Mouse (Mus musculus) regulatory T cell (primary cell): Measurements from ENCODE around the gene Pkp3.

ENCODE experiments used
- in situ Hi-C: fragments of 300-600 bp; cut with MboI, MseI; formaldehyde crosslinking; loops from one replicate; pipeline ENCODE4 v1.15.1; 2025; ENCODE audit warnings: high pct_unique_total_duplicates

The Pkp3 gene

DNA sequence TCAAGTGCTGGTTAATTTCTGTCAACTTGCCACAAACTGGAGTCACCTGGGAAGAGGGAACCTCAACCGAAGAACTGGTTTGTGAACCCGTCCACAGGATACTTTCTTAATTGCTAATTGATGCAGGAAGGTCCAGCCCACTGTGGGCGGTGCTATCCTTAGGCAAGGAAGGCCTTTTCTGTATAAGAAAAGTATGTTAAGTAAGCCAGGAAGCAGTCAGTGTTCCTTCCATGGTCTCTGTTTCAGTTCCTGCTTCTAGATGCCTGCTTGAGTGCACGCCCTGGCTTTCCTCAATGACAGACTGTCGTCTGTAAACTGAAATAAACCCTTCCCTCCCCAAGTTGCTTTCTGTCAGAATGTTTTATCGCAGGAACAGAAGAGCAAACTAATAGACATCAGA is 21.0 kb upstream of the Pkp3 start:
- in situ Hi-C loops = no loop called here

DNA sequence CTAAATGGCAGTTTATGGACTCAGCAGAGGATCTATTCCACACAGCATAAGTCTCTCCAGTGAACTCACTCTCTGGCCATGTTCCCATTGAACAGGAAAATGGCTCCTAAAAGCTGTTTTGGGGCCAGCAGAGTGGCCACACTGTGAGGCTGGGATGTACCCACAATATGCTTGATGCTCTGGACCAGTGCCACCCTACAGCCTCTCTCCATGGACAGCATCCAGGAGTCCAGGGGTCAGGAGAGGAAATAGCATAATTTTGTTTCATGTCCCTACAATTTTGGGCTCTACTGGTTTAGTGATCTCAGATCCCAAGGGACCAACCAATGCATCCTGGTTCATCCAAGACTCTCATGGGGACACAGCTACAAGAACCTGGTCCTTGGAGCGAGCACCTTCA is 20.5 kb upstream of the Pkp3 start:
- in situ Hi-C loops = no loop called here

GRCm38 (mm10) chr7:141058601-141059341 is 19.2 kb upstream of the Pkp3 start:
- in situ Hi-C loops = no loop called here

DNA sequence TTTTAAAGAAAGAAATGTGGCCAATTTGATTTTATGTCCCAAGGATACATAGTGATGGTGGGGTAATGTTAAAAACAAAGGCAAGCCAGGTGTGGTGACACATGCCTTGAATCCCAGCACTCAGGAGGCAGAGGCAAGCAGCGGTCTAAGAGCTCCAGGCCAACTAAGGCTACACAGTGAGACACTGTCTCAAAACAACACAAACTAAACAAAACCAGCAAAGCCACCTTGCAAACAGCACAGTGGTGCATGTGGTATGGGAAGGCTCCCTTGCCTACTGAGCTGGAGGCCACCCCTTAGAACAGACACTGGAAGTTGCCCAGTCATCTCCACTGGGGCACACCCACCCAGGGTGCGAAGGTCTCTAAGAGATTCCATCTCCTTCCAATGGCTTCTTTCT is 18.1 kb upstream of the Pkp3 start:
- in situ Hi-C loops = no loop called here

DNA sequence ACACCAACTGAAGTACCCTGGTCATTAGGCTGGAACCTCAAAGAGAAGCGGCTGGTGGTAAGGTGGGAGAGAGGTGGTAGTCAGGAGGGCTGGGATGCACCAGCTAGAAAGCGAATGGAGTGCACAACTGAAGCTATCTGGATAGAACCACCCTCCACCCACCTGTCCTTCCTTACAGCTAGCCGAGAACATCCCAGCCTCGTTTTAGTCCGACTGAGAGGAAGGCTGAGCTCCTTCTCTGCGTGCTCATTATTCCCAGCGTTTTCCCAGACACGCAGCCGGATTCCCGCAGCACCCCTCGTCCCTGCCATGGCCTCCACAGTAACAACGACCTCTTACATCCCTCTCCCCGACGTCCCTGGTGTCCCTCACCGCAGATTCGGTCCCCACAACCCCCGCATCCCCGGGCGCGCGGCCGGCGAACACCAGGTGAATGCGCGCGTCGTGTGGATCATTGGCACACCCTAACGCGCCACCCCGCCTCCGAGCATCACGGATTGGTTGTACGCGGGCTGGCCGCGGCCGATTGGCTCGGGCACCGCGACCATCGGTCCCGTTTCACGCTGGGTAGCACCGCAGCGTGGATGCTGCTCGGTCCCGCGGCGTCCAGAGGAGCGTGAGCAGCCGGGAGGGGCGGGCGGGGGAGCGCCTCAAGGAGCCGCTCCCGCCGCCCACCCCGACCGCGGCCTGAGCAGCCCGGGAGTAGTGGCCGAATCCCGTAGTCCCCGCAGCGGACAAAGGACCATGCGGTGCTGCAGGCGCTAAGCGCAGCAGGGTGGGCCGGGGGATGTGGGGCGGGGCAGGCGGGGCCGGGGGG is 17.4 kb upstream of the Pkp3 start, which contains the start of gene B4galnt4:
Gene B4galnt4, plus strand, starts transcription at position 679 of the 817 bp plus-strand sequence.
- in situ Hi-C loops = no loop called here

- in situ Hi-C loops = no loop called here
These were observed 16.7 kb upstream of the Pkp3 start for GRCm38 (mm10) chr7:141061269-141061692.

DNA sequence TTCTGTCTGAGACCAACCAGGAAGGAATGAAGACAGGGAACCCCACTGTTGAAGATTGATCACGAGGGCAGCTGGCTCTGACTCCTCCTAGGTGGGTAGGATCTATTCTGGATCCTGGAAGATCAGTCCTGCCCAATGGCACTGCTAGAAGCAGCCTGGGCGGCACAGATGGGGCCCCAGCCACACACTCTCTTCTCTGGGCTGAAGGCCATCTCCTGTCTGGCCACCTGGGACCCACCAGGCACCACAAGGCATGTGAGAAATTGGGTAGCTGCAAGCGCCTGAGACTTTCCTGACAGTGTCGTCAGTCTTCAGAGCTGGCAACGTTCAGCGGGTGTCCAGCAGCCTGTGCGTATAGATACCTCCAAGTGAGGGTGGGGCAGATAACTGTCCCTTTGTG is 15.5 kb upstream of the Pkp3 start:
- in situ Hi-C loops = no loop called here

DNA sequence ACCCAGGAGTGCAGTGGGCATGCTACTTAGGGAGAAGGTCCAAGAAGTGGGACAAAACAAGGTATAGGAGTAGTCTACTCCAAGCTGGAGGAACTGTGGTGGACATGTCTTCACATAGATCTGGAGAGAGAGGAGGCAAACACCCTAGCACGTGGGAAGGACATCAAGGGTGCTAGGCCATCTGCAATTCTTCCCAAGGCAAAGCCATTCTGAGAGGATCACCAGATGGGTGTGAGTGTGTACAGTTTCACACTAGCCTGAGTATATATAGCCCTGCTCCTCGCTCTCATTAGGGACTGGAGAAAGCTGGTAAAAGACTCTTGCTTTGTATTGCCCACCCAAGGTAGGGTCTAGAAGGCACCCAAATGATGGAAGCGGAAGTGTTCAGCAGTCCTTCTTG is 14.7 kb upstream of the Pkp3 start:
- in situ Hi-C loops = no loop called here

DNA sequence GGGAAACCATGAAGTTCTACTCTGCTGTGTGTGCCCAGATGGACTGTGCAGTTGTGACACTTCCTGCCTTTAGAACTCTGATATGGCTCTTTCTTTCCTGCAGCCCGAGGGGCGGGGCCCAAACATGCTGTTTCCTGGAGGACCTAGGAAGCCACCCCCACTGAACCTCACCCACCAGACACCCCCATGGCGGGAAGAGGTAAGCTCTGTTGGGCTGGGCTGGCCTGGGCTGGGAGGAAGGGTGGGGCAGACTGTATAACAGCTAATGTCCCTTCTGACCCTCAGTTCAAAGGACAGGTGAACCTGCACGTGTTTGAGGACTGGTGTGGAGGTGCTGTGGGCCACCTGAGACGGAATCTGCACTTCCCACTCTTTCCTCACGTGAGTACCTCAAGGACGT is 13.8 kb upstream of the Pkp3 start:
- in situ Hi-C loops = no loop called here

GRCm38 (mm10) chr7:141064576-141064975 is 13.4 kb upstream of the Pkp3 start:
- in situ Hi-C loops = no loop called here

DNA sequence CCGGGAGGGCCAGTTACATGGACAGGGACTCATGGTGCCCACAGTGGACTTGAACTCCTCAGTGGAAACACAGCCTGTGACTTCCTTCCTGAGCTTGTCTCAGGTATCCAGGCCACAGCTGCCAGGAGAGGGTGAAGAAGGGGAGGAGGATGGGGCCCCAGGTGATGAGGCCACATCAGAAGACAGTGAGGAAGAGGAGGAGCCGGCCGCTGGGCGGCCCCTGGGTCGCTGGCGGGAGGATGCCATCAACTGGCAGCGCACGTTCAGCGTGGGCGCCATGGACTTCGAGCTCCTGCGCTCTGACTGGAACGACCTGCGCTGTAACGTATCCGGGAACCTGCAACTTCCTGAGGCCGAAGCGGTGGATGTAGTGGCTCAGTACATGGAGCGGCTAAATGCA is 9.7 kb upstream of the Pkp3 start:
- in situ Hi-C loops = loop anchor here (5.0 kb wide), 1 partner anchor 109 kb away; no protein-coding TSS in a partner anchor

DNA sequence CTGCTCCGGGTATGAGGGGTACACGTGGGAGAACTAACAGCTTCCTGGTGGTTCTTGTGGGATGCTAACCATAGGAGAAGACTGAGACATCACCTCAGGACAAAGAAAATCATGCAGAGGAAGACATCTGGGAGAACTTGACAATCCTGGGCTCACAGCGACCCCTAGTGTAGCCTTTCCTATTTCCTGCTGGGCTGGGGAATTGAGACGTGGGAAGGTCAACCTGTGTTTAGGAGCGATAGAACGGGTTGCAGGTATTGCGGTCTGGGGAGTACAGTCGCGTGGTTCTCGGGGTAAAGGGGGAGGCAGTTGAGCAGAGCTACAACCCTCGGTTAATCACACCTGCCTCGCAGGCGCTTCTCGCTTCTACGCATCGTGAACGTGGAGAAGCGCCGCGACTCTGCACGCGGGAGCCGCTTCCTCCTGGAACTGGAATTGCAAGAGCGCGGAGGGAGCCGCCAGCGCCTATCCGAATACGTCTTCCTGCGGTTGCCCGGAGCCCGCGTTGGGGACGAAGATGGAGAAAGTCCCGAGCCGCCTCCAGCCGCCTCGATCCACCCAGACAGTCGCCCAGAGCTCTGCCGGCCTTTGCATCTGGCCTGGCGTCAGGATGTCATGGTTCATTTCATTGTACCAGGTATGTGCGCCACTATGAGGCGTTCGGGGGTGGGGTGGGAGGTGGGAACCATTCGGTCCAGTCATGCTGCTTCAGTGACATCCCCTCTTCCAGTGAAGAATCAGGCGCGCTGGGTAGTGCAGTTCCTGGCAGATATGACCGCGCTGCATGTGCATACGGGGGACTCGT is 7.8 kb upstream of the Pkp3 start:
- in situ Hi-C loops = no loop called here

- in situ Hi-C loops = no loop called here
These were observed 5.8 kb upstream of the Pkp3 start for GRCm38 (mm10) chr7:141072017-141072745.

- in situ Hi-C loops = no loop called here
These were observed 4.2 kb upstream of the Pkp3 start for GRCm38 (mm10) chr7:141073782-141074181.

GRCm38 (mm10) chr7:141078876-141079275 is 858 bp downstream of the Pkp3 start:
- in situ Hi-C loops = no loop called here

DNA sequence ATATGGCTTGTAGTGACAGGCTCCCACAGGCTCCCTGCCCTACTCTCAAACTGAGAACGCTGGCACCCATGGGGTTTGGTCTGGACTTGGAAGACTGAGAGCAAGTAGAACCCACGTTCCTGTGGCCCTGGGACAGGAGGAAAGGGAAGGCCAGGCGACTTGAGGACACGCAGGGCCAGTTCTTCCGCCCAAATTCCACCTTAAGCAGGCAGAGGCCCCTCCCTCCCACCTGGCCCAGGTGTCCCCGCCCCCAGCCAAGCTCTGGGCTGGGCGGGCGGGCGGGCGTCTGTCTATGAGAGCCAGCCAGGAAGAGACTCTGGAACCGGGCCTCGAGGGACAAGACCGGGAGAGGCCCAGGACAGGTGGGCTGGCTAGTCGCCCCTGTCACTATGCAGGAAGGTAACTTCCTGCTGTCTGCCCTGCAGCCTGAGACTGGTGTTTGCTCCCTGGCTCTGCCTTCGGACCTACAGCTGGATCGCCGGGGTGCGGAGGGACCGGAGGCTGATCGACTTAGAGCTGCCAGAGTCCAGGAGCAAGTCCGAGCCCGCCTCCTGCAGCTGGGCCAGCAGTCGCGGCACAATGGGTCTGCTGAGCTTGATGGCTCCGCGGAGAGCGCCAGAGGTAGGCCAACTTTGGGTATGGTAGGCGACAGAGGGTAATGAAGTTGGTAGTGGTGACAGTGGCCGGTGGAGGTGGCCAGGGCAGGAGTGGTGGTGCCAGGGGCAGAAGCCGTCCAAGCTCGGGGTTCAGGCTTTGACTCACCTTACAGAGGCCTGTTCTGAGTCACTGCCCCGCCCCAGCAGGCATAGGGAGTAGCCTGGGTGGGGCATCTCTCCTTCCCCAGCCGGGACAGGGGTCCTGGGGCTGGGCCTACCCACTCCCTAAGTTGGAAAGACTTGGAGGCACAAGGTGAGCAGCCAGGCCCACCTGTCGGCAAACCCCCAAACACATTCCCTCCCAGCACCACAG is 1.7 kb downstream of the Pkp3 start:
- in situ Hi-C loops = no loop called here

DNA sequence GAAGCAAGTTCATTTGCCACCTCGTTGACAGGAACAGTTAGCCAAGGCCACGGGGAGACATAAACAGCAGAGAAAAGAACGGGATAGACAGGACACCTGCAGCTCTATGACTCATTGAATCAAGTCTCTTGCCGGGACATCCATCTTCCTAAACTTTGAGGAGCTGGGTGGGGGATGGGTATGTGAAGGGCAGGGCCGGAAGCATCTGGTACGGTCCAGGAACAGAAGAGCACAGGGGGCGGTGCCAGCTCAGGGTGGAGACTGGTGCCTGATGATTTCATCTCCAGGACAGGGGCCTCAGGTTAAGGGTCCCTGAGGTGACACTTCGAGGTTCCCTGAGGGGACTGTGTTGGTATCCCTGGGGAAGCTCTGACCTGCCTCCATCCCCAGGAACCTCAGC is 9.9 kb downstream of the Pkp3 start:
- in situ Hi-C loops = loop anchor here (5.0 kb wide), 1 partner anchor 44 kb away; no protein-coding TSS in a partner anchor

- in situ Hi-C loops = loop anchor here (5.0 kb wide), 1 partner anchor 44 kb away; no protein-coding TSS in a partner anchor
These were observed 10.5 kb downstream of the Pkp3 start for GRCm38 (mm10) chr7:141088473-141088872.

DNA sequence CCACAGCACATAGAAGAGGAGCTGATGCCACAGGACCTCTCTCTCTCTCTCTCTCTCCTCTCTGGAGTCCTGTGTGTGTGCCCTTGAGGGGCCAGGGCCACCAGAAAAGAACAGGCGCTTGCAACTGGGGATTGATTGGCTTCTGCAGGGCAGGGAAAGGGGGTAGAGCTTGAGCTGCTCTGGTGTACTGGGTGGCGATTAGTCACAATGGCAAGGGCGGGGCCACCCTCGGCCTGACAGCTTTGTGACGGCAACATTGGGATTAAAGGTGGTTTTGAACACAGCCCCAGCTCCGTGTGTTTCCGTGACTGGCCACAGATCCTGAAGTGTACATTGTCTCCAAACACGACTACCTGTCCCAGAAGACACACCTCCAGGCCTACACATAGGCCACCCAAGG is 12.2 kb downstream of the Pkp3 start:
- in situ Hi-C loops = no loop called here
